Mouse (Mus musculus): ENCODE measurements at regions not wholly inside any gene's neighbourhood (a gene's known extent, or its start where the extent isn't known, plus 50 kb on each side); places are given as distances from the start of the nearest gene placed in this dataset.

DNA sequence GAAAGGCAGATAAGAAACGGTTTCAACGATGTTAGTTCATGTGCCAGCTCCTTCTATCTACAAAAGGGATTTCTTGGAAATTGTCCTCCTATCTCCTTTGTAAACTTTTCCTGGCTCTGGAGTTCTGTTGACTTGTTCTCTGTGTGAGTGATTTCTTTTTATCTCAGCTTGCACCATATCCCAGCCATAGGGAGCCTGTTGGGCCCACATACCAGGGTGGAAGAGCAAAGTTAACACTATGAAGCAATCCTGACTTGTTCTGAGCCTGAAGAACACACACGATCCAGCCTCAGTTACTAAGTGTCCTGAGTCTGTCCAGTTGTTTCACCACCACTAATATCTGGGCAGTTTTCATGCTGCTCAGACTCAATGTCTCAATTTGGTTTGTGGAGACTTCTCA, 192.1 kb upstream of the Ptbp2 start:
- no peak for DNase-seq (ENCODE audit: low read depth, low spot score)

GRCm38 (mm10) chr3:119958799-119959467, 174.7 kb upstream of the Ptbp2 start:
- no peak for DNase-seq (ENCODE audit: low read depth, low spot score)

DNA sequence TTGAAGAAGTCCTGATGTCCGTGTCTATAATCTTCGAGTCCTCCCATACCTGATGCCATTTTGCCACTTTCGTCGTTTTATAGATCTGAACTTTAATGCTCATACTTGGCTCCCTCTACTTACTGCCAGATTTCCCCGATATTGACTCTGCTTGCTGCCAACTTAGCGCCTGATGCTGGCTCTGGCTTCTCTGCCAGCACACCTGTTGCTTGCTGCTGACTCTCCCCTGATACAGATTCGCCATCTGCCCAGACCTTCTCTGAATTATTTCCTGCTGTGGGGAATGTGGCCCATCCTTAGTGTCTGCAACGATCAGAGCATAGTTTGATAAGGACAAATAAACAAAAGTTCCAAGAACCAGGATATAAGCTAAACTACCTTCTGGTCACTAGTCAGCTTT, 173.3 kb upstream of the Ptbp2 start:
- DNase-seq (ENCODE audit: low read depth, low spot score): no peak

GRCm38 (mm10) chr3:119955745-119956615, 171.7 kb upstream of the Ptbp2 start:
- DNase-seq (ENCODE audit: low read depth, low spot score): no peak

DNA sequence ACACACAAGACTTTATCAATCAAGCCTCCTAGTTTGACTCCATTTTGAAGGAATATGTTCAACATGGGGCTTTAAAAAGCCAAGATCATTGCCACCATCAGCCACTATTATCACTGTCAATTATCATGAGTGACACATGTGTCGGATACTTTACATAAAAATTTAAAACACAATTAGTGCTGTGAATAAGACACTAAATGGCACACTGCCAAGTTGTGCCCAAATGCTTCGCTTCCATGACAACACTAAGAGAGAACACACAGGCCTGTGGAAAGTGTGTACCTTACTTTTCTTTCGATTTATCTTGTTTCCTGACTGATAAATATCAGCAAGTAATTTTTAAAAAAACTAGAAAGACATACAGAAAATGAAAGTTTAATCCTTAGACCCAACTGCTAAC, 166.5 kb upstream of the Ptbp2 start:
- no peak for DNase-seq (ENCODE audit: low read depth, low spot score)

GRCm38 (mm10) chr3:119950070-119950469, 165.8 kb upstream of the Ptbp2 start:
- no peak for DNase-seq (ENCODE audit: low read depth, low spot score)

DNA sequence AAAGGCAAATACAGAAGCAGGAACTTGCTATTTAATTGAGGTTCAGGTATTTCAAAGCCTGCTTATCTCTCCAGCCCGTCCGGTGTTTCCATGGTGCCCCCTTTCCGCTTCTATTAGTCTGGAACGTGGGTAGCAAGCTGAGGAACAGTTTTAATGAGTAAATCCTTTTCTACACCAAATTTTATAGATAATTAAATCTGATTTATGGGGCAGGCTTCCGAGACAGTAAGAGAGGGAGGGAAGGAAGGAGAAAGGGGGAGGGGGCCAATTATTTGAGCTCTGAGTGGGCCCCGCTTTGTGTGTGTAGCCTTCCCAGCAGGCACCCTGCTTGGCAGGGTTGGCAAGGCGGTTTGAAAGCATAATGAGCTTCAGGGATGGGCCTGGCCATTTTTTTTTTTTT, 165.4 kb upstream of the Ptbp2 start:
- DNase-seq (ENCODE audit: low read depth, low spot score): no peak

GRCm38 (mm10) chr3:119949041-119949470, 164.8 kb upstream of the Ptbp2 start:
- DNase-seq (ENCODE audit: low read depth, low spot score): no peak

DNA sequence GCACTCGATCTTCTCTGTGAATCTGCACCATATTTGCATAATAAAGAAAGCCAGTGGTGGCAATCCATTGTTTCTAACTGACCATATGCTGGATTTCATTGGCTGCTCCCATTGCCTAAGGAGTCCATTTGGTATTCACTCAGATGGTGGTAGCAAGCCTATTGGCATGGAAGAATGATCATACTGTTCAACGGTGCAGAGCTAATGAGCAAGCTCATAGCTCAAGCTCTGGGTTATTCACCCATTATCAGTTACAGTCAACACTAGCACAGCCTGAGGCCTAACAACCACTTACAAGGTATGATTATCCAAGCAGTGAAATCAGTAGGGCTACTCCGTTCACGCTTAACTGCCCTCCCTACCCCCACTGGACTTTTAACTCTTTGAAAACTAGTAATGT, 162.9 kb upstream of the Ptbp2 start:
- no peak for DNase-seq (ENCODE audit: low read depth, low spot score)

- DNase-seq (ENCODE audit: low read depth, low spot score): peak; percentile 33
Measured at GRCm38 (mm10) chr3:119944115-119944514, 159.8 kb upstream of the Ptbp2 start.

- no peak for DNase-seq (ENCODE audit: low read depth, low spot score)
Measured at GRCm38 (mm10) chr3:119939091-119939490, 154.8 kb upstream of the Ptbp2 start.

DNA sequence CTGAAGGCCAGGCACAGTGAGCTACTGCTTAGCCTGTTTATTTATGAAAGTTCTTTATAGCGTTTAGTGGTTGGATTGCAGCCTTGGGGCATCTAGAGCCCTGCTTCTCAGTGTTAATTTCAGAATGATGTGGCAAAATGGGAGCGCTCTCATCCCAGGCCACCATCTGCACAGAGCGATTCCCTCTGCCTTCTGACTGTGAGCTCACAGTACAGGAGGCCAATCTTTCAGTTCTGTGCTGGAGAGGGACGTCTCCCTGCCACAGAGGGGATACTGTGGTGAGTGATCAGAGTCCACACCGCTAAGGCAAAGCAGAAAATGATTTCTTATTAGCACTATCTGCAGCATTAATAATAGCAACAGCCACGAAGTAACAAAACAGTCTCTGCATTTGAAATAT, 154.2 kb upstream of the Ptbp2 start:
- no peak for DNase-seq (ENCODE audit: low read depth, low spot score)

GRCm38 (mm10) chr3:119936526-119936925, 152.3 kb upstream of the Ptbp2 start:
- no peak for DNase-seq (ENCODE audit: low read depth, low spot score)

GRCm38 (mm10) chr3:119933049-119933511, 148.8 kb upstream of the Ptbp2 start:
- DNase-seq (ENCODE audit: low read depth, low spot score): no peak

- DNase-seq (ENCODE audit: low read depth, low spot score): no peak
Measured at GRCm38 (mm10) chr3:119928281-119928680, 144.0 kb upstream of the Ptbp2 start.

DNA sequence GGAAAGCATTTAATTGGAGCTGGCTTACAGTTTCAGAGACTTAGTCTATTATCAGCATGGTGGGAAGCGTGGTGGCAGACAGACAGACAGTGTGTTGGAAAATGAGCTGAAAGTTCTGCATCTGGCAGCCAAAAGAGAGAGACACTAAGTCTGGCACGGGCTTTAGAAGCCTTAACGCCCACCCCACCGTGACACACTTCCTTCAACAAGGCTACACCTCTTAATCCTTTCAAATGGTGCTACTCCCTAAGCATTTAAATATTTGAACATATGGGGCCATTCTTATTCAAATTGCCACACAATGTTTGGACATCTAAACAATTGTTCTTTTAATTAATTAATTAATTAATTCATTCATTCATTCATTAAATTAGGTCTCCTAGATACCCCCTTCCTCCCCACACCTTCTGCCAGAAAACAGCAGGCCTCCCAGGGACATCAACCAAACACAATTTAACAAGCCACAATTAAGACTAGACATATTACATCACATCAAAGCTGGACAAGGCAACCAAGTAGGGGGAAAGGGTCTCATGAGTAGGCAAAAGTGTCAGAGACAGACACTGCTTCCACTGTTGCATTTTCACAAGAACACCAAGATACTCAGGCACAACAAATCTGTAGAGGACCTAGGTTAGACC, 135.4 kb upstream of the Ptbp2 start:
- DNase-seq (ENCODE audit: low read depth, low spot score): no peak

- DNase-seq (ENCODE audit: low read depth, low spot score): no peak
Measured at GRCm38 (mm10) chr3:119915984-119916865, 132.0 kb upstream of the Ptbp2 start.

DNA sequence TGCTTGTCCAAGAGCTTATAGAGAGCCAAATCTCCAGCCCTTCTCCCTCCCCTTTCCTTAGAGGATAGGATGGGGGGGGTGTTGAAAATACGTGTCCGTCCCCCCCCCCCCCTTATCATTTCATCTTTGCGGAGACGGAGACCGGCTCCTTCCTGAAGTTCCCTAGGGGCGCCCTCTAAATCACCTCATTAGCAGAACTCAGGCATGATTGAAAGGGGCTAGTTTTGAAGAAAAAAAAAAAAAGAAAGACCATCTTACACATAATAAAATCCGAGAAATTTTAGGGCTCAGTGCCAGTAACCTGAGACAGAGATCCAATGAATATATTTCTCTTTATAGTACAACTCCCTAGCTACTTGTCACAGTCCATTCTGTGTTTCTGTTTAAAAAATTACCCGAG, 127.3 kb upstream of the Ptbp2 start:
- DNase-seq (ENCODE audit: low read depth, low spot score): no peak

GRCm38 (mm10) chr3:119904244-119904643, 120.0 kb upstream of the Ptbp2 start:
- DNase-seq (ENCODE audit: low read depth, low spot score): no peak

GRCm38 (mm10) chr3:119895141-119895540, 110.9 kb upstream of the Ptbp2 start:
- no peak for DNase-seq (ENCODE audit: low read depth, low spot score)

GRCm38 (mm10) chr3:119894035-119894434, 109.8 kb upstream of the Ptbp2 start:
- DNase-seq (ENCODE audit: low read depth, low spot score): no peak

All from WW6 (cell line).